Mouse (Mus musculus) liver, postnatal 0 days (tissue): ENCODE results near the gene Lce3d.

Source experiments
- CTCF ChIP-seq: sonication (generic); IDR thresholded peaks from 2 replicates; pipeline ENCODE4 v1.5.1; 2016; ENCODE audit warnings: antibody characterized with exemption, low read depth
- EP300 ChIP-seq: IDR thresholded peaks from 2 replicates; pipeline ENCODE4 v1.6.1; 2016; ENCODE audit warnings: antibody characterized with exemption, low read depth, mild to moderate bottlenecking

DNA sequence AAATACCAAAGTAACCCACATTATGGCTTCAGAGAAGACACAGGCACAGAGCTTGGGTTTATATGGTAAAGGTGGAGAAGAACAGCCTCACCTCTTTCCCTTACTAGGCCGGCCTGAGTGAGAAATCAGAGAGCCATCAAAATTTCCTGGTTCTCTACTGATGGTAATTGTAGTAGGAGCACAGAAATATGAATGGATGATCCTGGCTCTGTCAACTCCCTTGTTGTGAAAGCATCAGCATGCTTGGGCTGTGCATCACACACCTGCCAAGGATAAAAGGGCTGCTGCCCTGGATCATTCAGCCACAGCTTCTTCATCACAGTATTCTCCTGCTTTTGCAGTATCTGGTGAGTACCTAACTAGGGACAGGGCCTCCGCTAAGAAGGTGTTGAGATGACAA lies 9.6 kb downstream of the Lce3d start, which contains the start of gene Lce3e:
- TF ChIP-seq CTCF = no peak
- no peak for TF ChIP-seq EP300
